Mouse (Mus musculus) bone marrow macrophage, adult 2 months (primary cell): Measurements from ENCODE around the gene Galk1.

Source experiments
- CTCF ChIP-seq: IDR thresholded peaks from 2 replicates; pipeline ENCODE4 v1.5.1; 2012; ENCODE audit warnings: low read depth, mild to moderate bottlenecking, low read length, moderate library complexity
- POLR2A ChIP-seq: IDR thresholded peaks from 2 replicates; pipeline ENCODE4 v1.6.1; 2012; ENCODE audit warnings: mild to moderate bottlenecking, low read depth, low read length, borderline replicate concordance

- no peak for TF ChIP-seq CTCF
- no peak for TF ChIP-seq POLR2A
Observed at GRCm38 (mm10) chr11:116019976-116020411, 7.5 kb upstream of the Galk1 start.
